Mouse (Mus musculus) megakaryocyte, adult 5-6 weeks (primary cell): ENCODE results near the gene Fam178b. TPM values are rescaled to one million over a fixed set of nuclear protein-coding genes. Genes with fewer than 3 reads are reported as not detected.

Source experiments
- ATAC-seq: 2 replicates; pipeline ENCODE4 v1.8.0; 2016; ENCODE audit warnings: mild to moderate bottlenecking, inconsistent platforms; ENCODE audit not compliant: poor library complexity, severe bottlenecking
- total RNA-seq, 2 experiments: library from RNA; stranded (forward) in 1 of 2; stranded (reverse) in 1 of 2; fragments of 153-499, 151-499 nt in 1 of 2; fragments of 221-1000, 200-1000 nt in 1 of 2; gene quantifications; 2 replicates each; pipeline versions ENCODE4 v1.2.3 to v1.2.4; 2015 to 2017

Gene Fam178b
- total RNA-seq (2015) (0.62 TPM in 1 of 2 replicates, not detected in the other), total RNA-seq (2017) (not detected in 2 replicates)

- ATAC-seq = no peak
These were observed at the start of gene Fam178b for GRCm38 (mm10) chr1:36682620-36683355. Fam178b (minus strand) TSS chr1:36683183.

DNA sequence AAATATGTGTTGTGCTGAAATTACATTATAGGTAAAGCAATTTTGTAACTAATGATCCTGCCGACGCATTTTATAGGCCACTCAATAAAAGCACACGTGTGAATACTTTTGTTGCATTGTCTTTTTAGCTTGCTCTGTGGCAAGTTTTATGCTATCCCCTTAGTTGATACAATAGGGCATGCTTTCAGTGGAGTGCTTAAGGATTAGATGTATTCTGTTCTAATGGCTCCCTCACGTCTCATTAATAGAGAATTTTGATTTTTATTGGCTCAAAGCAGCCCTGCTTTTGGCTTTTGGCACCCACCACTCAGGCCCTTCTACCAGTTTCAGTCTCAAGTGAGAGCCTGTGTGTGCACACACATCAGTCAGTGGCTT lies 41.1 kb upstream of the Fam178b start:
- no peak for ATAC-seq

GRCm38 (mm10) chr1:36723146-36724056 lies 40.4 kb upstream of the Fam178b start:
- 0 out of 2 replicates have a peak, but pooled peaks have one; percentile 18 for ATAC-seq

- ATAC-seq = peak; percentile 74
These were observed 35.8 kb upstream of the Fam178b start for GRCm38 (mm10) chr1:36718786-36719185.

GRCm38 (mm10) chr1:36714311-36714710 lies 31.3 kb upstream of the Fam178b start, which contains the start of gene Actr1b:
Actr1b (minus strand) TSS chr1:36714422.
- ATAC-seq = no peak

GRCm38 (mm10) chr1:36711104-36711503 lies 28.1 kb upstream of the Fam178b start:
- no peak for ATAC-seq

DNA sequence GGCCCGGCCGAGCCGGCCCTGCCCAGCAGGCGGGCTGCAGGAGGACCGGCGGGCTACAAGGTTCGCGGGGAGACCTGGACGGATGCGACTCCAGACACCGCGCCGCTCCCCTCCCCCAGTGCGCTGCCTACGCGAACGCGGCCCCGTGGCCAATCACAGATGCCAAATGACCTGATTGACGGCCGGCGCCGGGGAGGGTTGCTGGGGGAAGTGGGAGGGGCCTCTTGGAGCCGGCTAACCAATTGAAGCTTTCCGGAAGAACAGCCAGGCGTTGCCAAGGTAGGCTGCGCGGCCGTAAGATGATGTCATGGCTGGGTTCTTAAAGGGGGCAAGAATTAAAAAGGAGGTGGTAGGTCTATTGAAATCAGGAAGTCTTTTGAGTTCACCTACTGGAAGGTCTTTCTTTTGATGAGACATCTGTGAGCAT lies 26.9 kb upstream of the Fam178b start, which contains the start of gene 4933424G06Rik:
Gene 4933424G06Rik, plus strand, starts transcription at position 296 of the 427 bp plus-strand sequence.
- ATAC-seq = peak; percentile 99

DNA sequence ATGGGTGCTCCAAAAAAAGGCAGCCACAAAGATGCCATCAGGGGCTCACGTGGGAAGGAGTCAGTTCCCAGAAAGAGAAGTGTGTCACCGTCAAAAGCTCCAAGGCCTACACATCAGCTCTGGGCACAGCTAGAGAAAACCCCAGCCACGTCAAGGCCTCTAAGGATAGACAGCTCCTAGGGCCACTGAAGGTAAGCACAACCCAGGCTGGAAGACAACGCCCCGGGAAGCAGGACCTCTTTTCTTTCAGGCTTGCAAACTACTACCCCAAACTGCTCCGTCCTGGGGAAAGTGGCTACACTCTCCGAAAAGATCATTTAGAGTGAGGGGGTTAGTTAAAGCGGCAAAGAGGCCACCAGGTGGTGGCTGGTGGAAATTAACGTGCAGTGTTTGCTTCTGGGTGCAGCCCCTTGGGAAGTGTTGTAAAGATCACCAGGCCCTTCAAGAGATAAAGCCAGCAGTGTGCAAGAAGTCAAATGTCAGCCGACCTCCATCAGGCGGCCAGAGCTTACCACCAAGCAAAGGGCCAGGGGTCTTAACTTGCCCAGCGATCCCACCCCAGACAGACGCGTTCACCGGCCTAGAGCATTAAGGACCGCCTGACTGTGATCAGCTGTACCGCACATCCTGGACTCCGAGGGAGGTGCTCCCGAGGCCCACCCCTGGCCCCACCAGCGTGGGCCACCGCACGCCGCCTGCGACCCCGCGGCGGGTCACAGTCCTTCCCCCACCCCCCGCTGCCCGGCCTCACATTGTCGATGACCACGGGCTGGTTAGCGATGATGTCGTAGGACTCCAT lies 26.3 kb upstream of the Fam178b start:
- peak; percentile 33 for ATAC-seq

DNA sequence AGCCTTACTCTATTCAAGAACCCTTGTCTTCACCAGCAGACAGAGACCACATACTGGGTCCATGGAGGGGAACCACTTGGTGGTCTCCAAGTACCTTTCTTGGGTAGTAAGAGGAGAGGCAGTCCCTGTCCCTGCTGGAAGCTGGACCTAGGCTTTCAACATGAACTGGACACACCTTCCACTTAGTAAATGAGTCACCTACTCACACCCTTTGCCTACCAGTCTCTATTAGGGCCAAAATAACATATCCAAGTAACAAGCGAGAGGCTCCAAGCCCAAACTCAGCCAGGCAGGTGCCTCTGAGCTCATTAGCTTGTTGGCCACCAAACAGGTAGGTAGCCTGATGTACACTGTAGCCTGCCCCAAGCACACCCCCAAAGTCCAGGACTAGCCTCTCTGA lies 25.6 kb upstream of the Fam178b start:
- no peak for ATAC-seq

DNA sequence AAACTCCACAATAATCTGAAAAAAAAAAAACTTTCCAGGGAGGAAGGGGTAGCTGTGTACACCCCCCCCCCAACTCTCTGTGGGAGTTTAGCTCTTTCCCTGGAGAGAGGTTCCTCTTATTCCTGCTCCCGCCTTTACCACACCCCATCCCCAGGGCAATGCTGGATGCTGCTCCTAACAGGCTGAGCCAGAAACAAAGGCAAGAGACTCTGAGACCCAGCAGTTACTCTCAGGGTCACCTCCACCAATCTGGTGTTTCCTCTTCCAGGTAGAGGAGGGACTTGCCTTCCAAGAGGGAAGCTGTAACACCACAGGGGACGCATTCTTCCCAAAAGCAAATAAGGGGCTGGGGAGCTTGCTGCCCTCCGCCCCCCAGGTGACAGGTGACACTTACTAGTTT lies 24.8 kb upstream of the Fam178b start:
- no peak for ATAC-seq

DNA sequence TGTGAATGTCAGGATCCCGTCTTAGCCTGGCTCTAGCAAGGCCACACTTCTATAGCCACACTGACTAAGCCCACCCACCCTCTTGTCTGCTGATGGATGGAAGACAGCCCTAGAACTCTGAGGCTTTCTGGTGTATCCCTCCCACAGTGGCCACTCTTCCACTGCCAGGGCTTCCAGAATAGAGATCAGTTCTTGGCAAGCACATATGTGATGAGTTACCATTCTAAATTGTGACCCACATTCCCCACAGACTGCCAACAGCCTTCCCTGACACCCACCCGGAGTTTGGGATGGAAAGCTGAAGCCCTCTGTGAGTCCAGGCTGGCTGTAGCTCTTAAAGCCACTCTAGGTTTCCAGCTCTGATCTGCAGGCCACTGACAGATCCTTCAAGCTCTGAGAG lies 24.2 kb upstream of the Fam178b start:
- ATAC-seq = no peak

DNA sequence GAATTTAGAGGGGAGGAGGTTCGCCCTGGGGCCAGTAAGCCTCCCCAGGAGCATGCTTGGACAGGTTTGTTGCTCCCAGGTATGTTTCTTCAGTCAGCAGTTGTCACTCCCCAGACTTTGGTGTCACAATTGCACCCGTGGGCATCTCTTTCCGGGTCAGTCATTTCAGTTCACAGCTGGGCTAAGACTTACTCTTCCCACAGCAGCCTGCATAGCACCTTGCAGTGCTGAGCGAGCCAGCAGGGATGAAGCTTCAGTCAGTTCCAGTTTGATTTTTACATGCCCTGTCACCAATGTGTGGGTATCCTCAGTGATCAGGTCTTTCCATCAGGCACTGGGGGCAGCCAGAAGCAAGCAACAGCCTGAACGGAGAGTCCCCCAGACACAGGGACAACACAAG lies 14.0 kb upstream of the Fam178b start:
- no peak for ATAC-seq

- ATAC-seq = no peak
These were observed 13.4 kb upstream of the Fam178b start for GRCm38 (mm10) chr1:36696411-36696810.

- ATAC-seq = no peak
These were observed 11.9 kb upstream of the Fam178b start for GRCm38 (mm10) chr1:36694871-36695270.

DNA sequence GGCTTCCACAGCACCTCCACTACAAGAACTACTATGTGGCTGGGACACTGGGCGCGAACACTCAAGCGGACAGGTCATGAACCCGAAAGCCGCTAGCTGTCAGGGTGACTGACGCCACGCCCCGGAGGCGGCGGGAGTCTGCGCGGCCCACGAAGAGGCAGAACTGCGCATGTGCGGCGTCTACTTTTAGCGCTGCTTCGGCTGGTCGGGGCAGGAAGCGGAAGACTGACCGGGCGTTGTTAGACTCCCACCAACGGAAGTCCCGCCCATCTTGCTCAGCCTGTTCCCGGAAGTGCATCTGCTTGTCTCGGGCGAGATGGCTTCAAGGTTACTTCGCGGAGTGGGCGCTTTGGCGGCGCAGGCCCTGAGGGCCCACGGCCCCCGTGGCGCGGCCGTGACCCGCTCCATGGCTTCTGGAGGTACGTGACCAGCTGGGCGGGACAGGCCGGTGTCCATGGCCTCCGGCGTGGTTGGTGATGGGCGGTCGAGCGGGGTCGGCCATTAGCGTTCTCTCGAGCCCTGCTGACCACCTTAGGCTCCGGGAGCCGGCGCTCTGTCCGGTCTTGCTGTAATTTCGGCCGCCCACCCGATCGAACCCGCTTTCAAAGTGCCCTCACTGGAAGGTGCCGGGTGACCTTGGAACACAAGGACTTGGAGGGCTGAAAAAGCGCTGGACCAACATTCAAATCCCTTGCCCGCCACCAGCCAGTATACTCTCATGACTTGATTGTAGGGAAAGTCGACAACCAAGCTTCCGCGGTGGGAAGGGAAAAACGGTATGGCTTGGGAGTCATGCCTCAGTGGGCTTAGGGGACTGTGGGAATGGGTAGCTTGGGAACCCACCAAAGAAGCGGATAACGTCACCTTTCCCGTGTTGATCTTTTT lies 8.5 kb upstream of the Fam178b start, which contains the start of gene Cox5b:
Gene Cox5b, plus strand, starts transcription at position 179 of the 885 bp plus-strand sequence.
- peak; percentile 98 for ATAC-seq

DNA sequence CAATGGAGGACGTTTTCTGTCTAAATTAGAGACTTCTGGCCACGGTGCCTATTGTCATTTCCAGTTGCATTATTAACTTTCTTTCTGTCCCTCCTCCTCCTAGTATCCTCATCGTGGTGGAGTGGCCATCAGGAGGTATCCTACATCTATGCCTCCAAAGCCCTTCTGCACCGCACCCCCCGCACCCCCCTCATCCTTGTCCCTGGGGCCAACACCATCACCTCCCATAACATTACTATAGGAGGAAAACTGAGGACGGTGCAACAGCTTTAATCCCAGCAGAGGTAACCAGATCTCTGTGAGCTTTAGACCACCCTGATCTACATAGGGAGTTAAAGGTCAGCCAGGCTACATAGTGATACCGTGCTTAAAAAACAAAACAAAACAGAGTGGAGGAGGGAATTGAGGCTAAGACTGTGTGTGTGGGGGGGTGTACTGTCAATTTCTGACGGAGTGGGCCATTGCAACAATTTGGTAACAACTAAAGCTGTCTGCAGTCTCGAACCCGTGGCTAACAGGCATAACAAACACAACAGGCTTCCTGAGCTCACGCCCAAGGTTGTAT lies 7.8 kb upstream of the Fam178b start:
- no peak for ATAC-seq

DNA sequence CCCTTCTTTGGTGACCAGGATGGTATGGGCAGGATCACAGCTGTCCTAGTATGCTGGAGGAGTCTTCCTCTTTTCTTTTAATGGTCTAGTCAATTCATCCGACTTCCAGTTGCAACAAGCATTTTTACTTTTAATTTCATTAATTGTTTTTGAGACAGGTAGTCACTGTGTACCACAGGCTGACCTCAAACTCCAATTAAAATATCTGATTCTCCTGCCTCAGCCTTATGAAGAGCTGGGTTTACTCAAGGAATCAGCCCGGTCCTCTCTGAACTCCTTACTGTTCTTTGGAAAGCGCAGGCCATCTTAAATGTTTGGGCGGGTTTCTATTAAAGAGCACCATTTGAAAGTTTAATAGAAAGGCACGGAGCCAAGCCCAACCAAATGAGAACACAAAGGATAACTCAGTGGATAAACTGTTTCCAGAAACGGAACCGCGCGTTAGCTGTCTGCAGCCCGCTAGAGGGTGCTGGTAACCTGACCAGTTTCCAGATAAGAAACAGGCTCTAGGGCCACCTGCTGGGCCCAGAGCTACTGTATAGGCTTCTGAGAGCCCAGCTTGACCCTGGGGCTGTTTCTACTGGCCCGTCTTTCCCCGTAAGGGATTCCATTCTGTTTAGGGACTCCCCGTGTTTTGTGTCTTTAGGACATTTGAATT lies 956 bp upstream of the Fam178b start:
- peak; percentile 99 for ATAC-seq

GRCm38 (mm10) chr1:36680893-36681292 lies 2.1 kb downstream of the Fam178b start:
- no peak for ATAC-seq

DNA sequence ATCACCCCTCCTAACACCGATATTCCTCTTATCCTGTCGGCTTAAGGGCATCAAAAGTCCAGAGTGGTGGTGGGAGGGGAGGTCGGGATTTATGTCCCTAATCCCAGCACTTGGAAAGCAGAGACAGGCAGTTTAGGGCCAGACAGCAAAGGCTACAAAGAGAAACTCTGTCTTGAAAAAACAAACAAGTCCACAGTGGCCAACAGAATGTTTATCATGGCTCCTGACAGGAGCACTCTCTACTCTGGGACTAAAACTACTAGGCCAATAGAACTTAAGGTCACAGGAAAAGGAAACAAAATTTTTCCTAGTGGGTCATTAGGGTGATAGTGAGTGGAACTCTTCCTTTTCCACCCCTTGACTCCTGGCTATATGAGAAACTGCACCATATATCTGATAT lies 8.0 kb downstream of the Fam178b start:
- ATAC-seq = no peak
